ENCODE assay signal across 22 mouse cellular contexts in genomic region chr7:84642159-84642928, GRCm38 (mm10). TPM values are rescaled to one million over a fixed set of nuclear protein-coding genes. Genes with fewer than 3 reads are reported as not detected.
DNase-seq lines count a peak whose midpoint lies in the region; ATAC-seq and TF ChIP-seq lines count a peak whose summit lies in the region.
"Had no signal": no experiment of that assay in that cellular context is flagged by ENCODE, and none has a peak within 500 bp of the region (broad histone marks: within the 10 kb centered on the region; RNA-seq: fewer than 3 reads in every experiment).

No protein-coding gene starts in this region.

- 42% methylated on average over 6 of the region's 6 CpGs for WGBS in kidney, postnatal 0 days
- 89% methylated on average over 6 of the region's 6 CpGs for WGBS in cerebellum, adult 2 months

- no peak for TF ChIP-seq CTCF in kidney, postnatal 0 days (IDR thresholded peaks at IDR 0.05; ENCODE audit: low read depth)
- no peak for TF ChIP-seq CTCF in cerebellum, adult 2 months (IDR thresholded peaks at IDR 0.05; ENCODE audit: borderline replicate concordance, insufficient read depth, low read depth, low read length)

- no peak for TF ChIP-seq POLR2A in cerebellum, adult 2 months (IDR thresholded peaks at IDR 0.05; ENCODE audit: borderline replicate concordance, insufficient read depth, low read length)

- H3K9me3 ChIP-seq in kidney, postnatal 0 days (replicated peaks; ENCODE audit: low read length): no peaks in the 10 kb centered on the region
- H3K9me3 ChIP-seq: forebrain, embryonic 13.5 days; hindbrain, embryonic 12.5 days; limb, embryonic 13.5 days; midbrain, embryonic 10.5 days; neural tube, embryonic 15.5 days had no signal

- peak; percentile 52; the same call in 1 of the 2 replicates for ATAC-seq in kidney, postnatal 0 days (replicated peaks; ENCODE audit: low FRiP score, low read depth)
- ATAC-seq: forebrain, embryonic 13.5 days had no signal

- no peaks in the 10 kb centered on the region for H3K27me3 ChIP-seq in kidney, postnatal 0 days (ENCODE audit: insufficient read depth, low read length)
- no peaks in the 10 kb centered on the region for H3K27me3 ChIP-seq in cerebellum, adult 2 months (ENCODE audit: control insufficient read depth, insufficient read depth, low read length)
- H3K27me3 ChIP-seq: forebrain, embryonic 13.5 days; hindbrain, embryonic 12.5 days; limb, embryonic 13.5 days; neural tube, embryonic 15.5 days had no signal

- H3K9ac ChIP-seq in kidney, postnatal 0 days (ENCODE audit: low read depth, low read length): no peak overlapping the region
- H3K9ac ChIP-seq: forebrain, embryonic 13.5 days; hindbrain, embryonic 12.5 days; limb, embryonic 13.5 days; neural tube, embryonic 15.5 days had no signal

- H3K4me3 ChIP-seq in kidney, postnatal 0 days (replicated peaks; ENCODE audit: low read depth, low read length): no peak overlapping the region
- no peak overlapping the region for H3K4me3 ChIP-seq in cerebellum, adult 2 months (replicated peaks; ENCODE audit: insufficient read depth, low read depth, low read length)
- H3K4me3 ChIP-seq: forebrain, embryonic 13.5 days; hindbrain, embryonic 12.5 days; limb, embryonic 13.5 days; midbrain, embryonic 10.5 days; neural tube, embryonic 15.5 days had no signal

- H3K4me1 ChIP-seq in kidney, postnatal 0 days (replicated peaks; ENCODE audit: insufficient read depth, low read length): no peaks in the 10 kb centered on the region
- no peaks in the 10 kb centered on the region for H3K4me1 ChIP-seq in cerebellum, adult 2 months (ENCODE audit: control insufficient read depth, insufficient read depth, low read length)
- H3K4me1 ChIP-seq: forebrain, embryonic 13.5 days; hindbrain, embryonic 12.5 days; neural tube, embryonic 15.5 days had no signal

- peak overlapping the region; percentile 57; the same call in 1 of the 2 replicates for H3K27ac ChIP-seq in kidney, postnatal 0 days
- H3K27ac ChIP-seq in cerebellum, adult 2 months (ENCODE audit: insufficient read depth, low read length): no peak overlapping the region
- H3K27ac ChIP-seq: forebrain, embryonic 13.5 days; hindbrain, embryonic 12.5 days; limb, embryonic 13.5 days; midbrain, embryonic 10.5 days; neural tube, embryonic 15.5 days; stomach, postnatal 0 days had no signal

- no peak overlapping the region for H3K4me2 ChIP-seq in kidney, postnatal 0 days (ENCODE audit: low read length)
- H3K4me2 ChIP-seq: forebrain, embryonic 13.5 days; heart, embryonic 11.5 days; hindbrain, embryonic 12.5 days; limb, embryonic 13.5 days; neural tube, embryonic 15.5 days had no signal

- DNase-seq in embryo, embryonic 10.5 days (ENCODE audit: low spot score): peak; percentile 15
- no peak for DNase-seq in embryo, embryonic 11 days
- DNase-seq in kidney, adult 9 months: peak; percentile 55
- DNase-seq in kidney, postnatal 10 days: no peak
- peak; percentile 14 for DNase-seq in 416B (ENCODE audit: low read depth)
- peak; percentile 53 for DNase-seq in kidney, postnatal 0 days (ENCODE audit: low spot score)
- DNase-seq in cerebellum, adult 8-10 months: no peak
- no peak for DNase-seq in cerebellum, adult 2 months
- DNase-seq: adrenal gland, adult 2 months; cerebellum, adult 11-12 months; cerebellum, postnatal 25 days; heart, postnatal 10 days; lung, adult 18-20 months; lung, postnatal 10 days; thymus, adult 2 months had no signal

- H3K36me3 ChIP-seq in kidney, postnatal 0 days (ENCODE audit: insufficient read depth, low read length): 0 out of 2 replicates have a peak, but pooled peaks cover 3% of the 10 kb centered on the region
- H3K36me3 ChIP-seq: hindbrain, embryonic 12.5 days; limb, embryonic 13.5 days; neural tube, embryonic 15.5 days had no signal

RNA-seq across cellular contexts. Expression of gene Fah, which starts 35.8 kb away (rescaled TPM):
- 53.9 and 61.0 TPM in 2 replicates for polyA plus RNA-seq in kidney, postnatal 0 days (2015; fragmentation: Nextera tagmentation; extraction: Ambion mirVana)
- 52.7 and 53.9 TPM in 2 replicates for polyA plus RNA-seq in cerebellum, adult 2 months (2012; rRNA removed)

RNA-seq across cellular contexts. Expression of gene Zfand6, which starts 47.4 kb away (rescaled TPM):
- 185 and 198 TPM in 2 replicates for polyA plus RNA-seq in kidney, postnatal 0 days (2015; fragmentation: Nextera tagmentation; extraction: Ambion mirVana)
- 88.9 and 91.5 TPM in 2 replicates for polyA plus RNA-seq in cerebellum, adult 2 months (2012; rRNA removed)

Comparison
In these comparisons a context has a peak if more than half of its experiments do, and no peak if none do; other contexts are left out.
1. DNase-seq: peak in embryo, embryonic 10.5 days (single experiment), kidney, adult 9 months (single experiment), 416B (single experiment) and kidney, postnatal 0 days (single experiment); none in embryo, embryonic 11 days (single experiment), kidney, postnatal 10 days (single experiment), cerebellum, adult 8-10 months (single experiment) and cerebellum, adult 2 months (0 of 2).